Mouse (Mus musculus): ENCODE data around the gene Sytl2.
A peak's percentile ranks its signal among the peaks of the same experiment; 100 is the strongest.

Sytl2 gene

GRCm38 (mm10) chr7:90372804-90373203, 70.8 kb downstream of the Sytl2 start:
- DNase-seq: peak; percentile 39

- peak; percentile 28 for DNase-seq
Measured at GRCm38 (mm10) chr7:90384411-90384810, 82.4 kb downstream of the Sytl2 start.

- DNase-seq: peak; percentile 22
Measured at GRCm38 (mm10) chr7:90386885-90387459, 84.9 kb downstream of the Sytl2 start.

- no peak for DNase-seq
Measured at GRCm38 (mm10) chr7:90389765-90390164, 87.7 kb downstream of the Sytl2 start.

- no peak for DNase-seq
Measured at GRCm38 (mm10) chr7:90395073-90395472, 93.0 kb downstream of the Sytl2 start.

- DNase-seq: no peak
Measured at GRCm38 (mm10) chr7:90395928-90396327, 93.9 kb downstream of the Sytl2 start.

- DNase-seq: peak; percentile 81
Measured at GRCm38 (mm10) chr7:90409934-90410333, 107.9 kb downstream of the Sytl2 start.

- DNase-seq: peak; percentile 87
Measured at GRCm38 (mm10) chr7:90426020-90427001, 124.3 kb downstream of the Sytl2 start, which contains the start of gene Ccdc89. TSS of gene Ccdc89 (plus strand) at chr7:90426577.

GRCm38 (mm10) chr7:90427006-90427405, 125.0 kb downstream of the Sytl2 start:
- DNase-seq: no peak

GRCm38 (mm10) chr7:90432221-90432620, 130.2 kb downstream of the Sytl2 start:
- no peak for DNase-seq

GRCm38 (mm10) chr7:90440044-90440443, 138.0 kb downstream of the Sytl2 start:
- DNase-seq: no peak

GRCm38 (mm10) chr7:90442070-90442469, 140.0 kb downstream of the Sytl2 start:
- DNase-seq: no peak

GRCm38 (mm10) chr7:90442518-90443080, 140.5 kb downstream of the Sytl2 start, which contains the start of gene Crebzf:
TSS of gene Crebzf (plus strand) at chr7:90442729.
- peak; percentile 98 for DNase-seq

- peak; percentile 84 for DNase-seq
Measured at GRCm38 (mm10) chr7:90443101-90444091, 141.3 kb downstream of the Sytl2 start.

- DNase-seq: no peak
Measured at GRCm38 (mm10) chr7:90444206-90444605, 142.2 kb downstream of the Sytl2 start.

GRCm38 (mm10) chr7:90456149-90456844, 154.2 kb downstream of the Sytl2 start:
- no peak for DNase-seq

GRCm38 (mm10) chr7:90456845-90457468, 154.9 kb downstream of the Sytl2 start, which contains the start of gene Tmem126a:
TSS of gene Tmem126a (minus strand) at chr7:90457229.
- DNase-seq: peak; percentile 90

GRCm38 (mm10) chr7:90457517-90457916, 155.5 kb downstream of the Sytl2 start:
- peak; percentile 33 for DNase-seq
